Mouse (Mus musculus) liver, embryonic 15.5 days (tissue): Measurements from ENCODE around the gene Pnpla1. TPM values are rescaled to one million over a fixed set of nuclear protein-coding genes. Genes with fewer than 3 reads are reported as not detected.
A peak's percentile ranks its signal among the peaks of the same experiment; 100 is the strongest.
"Not testable (repeated sequence)": the region's sequence is repeated elsewhere in the genome, so short reads cannot be mapped to it uniquely, and the experiment has no call there.

ENCODE experiments used
- ATAC-seq: fragments of 200-750 bp; cut with Nextera tagmentation; 2 replicates; pipeline ENCODE4 v1.8.0; 2017; ENCODE audit warnings: moderate number of reproducible peaks, mild to moderate bottlenecking, moderate library complexity; ENCODE audit not compliant: insufficient read depth
- H3K27ac ChIP-seq: fragments of 300-500 bp; sonication (generic); replicated peaks from 2 replicates; pipeline ENCODE4 v1.5.1; 2015; ENCODE audit warnings: mild to moderate bottlenecking, inconsistent platforms
- H3K27me3 ChIP-seq: fragments of 300-500 bp; sonication (generic); 2 replicates; pipeline ENCODE4 v1.6.1; 2015; ENCODE audit warnings: mild to moderate bottlenecking, inconsistent platforms
- H3K36me3 ChIP-seq: fragments of 300-500 bp; sonication (generic); replicated peaks from 2 replicates; pipeline ENCODE4 v1.6.1; 2015; ENCODE audit warnings: moderate library complexity, mild to moderate bottlenecking, inconsistent platforms
- H3K4me1 ChIP-seq: fragments of 300-500 bp; sonication (generic); replicated peaks from 2 replicates; pipeline ENCODE4 v1.6.1; 2015; ENCODE audit warnings: inconsistent platforms
- H3K4me2 ChIP-seq: fragments of 300-500 bp; sonication (generic); 2 replicates; pipeline ENCODE4 v1.6.1; 2015; ENCODE audit warnings: moderate library complexity, mild to moderate bottlenecking, inconsistent platforms
- H3K4me3 ChIP-seq: fragments of 300-500 bp; sonication (generic); replicated peaks from 2 replicates; pipeline ENCODE4 v1.5.1; 2015; ENCODE audit warnings: mild to moderate bottlenecking, inconsistent platforms
- H3K9ac ChIP-seq: fragments of 300-500 bp; sonication (generic); 2 replicates; pipeline ENCODE4 v1.6.1; 2015; ENCODE audit warnings: moderate library complexity, mild to moderate bottlenecking, inconsistent platforms
- H3K9me3 ChIP-seq: fragments of 300-500 bp; sonication (generic); replicated peaks from 2 replicates; pipeline ENCODE4 v1.6.1; 2016; ENCODE audit warnings: inconsistent platforms
- WGBS: fragments of 180-500 bp; shearing (Covaris S2); methylation state at CpG from one replicate; pipeline ENCODE4 v1.1.7; 2015; ENCODE audit warnings: mixed read lengths; ENCODE audit not compliant: insufficient replicate concordance; 5-methylcytosine and 5-hydroxymethylcytosine counted together
- polyA plus RNA-seq: library from polyadenylated mRNA; unstranded; fragments of >200 nt; fragmentation: Nextera tagmentation; extraction: Ambion mirVana; gene quantifications from 2 replicates; pipeline ENCODE4 v1.2.1, GENCODE M21; 2015

Gene Pnpla1
- 0.06 and 0.13 TPM in 2 replicates for polyA plus RNA-seq

GRCm38 (mm10) chr17:28858205-28858604, at the start of gene Pnpla1:
Gene Pnpla1 (plus strand): TSS chr17:28858411.
- Histone ChIP-seq H3K27ac (no peak within 1 kb of the TSS), H3K9ac (no peak within 1 kb of the TSS), H3K4me3 (no peak within 1 kb of the TSS), H3K4me1 (peaks cover 6% of the 10 kb centered on the region; the same call in 1 of the 2 replicates), H3K4me2 (no peak within 1 kb of the TSS), H3K9me3 (no peaks in the 10 kb centered on the region), H3K27me3 (peaks cover 10% of the 10 kb centered on the region; the same call in 1 of the 2 replicates), H3K36me3 (no peaks in the 10 kb centered on the region)
- WGBS, result 36% methylated on average over 12 of the region's 12 CpGs
- ATAC-seq, result no peak

DNA sequence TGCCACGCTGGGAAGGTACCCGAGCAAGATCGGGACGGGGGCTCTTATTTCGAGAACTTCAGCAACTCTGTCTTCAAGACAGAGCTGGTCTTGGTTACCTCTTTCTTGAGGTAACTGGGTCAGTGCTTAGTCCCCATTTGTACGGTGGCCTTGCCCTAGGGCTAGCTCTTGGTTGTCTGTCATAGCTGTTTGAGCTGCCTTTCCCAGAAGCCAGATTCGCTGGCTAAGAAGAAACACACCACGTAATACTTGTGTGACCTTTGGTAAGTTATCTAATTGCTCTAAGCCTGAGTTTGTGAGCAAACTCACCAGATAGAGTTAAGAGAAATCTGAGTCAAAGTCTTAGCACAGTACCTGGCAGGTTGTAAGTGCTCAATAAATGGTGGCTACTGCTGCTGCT, 49.5 kb upstream of the Pnpla1 start:
- no peak for ATAC-seq
- Histone ChIP-seq H3K9me3 (no peaks in the 10 kb centered on the region), H3K27ac (peak overlapping the region; percentile 88), H3K4me1 (peaks cover 87% of the 10 kb centered on the region), H3K4me2 (peak overlapping the region; percentile 59), H3K36me3 (peaks cover 97% of the 10 kb centered on the region), H3K4me3 (peak overlapping the region; percentile 25), H3K27me3 (no peaks in the 10 kb centered on the region), H3K9ac (peak overlapping the region; percentile 37)
- WGBS, result 77% methylated on average over 8 of the region's 8 CpGs

DNA sequence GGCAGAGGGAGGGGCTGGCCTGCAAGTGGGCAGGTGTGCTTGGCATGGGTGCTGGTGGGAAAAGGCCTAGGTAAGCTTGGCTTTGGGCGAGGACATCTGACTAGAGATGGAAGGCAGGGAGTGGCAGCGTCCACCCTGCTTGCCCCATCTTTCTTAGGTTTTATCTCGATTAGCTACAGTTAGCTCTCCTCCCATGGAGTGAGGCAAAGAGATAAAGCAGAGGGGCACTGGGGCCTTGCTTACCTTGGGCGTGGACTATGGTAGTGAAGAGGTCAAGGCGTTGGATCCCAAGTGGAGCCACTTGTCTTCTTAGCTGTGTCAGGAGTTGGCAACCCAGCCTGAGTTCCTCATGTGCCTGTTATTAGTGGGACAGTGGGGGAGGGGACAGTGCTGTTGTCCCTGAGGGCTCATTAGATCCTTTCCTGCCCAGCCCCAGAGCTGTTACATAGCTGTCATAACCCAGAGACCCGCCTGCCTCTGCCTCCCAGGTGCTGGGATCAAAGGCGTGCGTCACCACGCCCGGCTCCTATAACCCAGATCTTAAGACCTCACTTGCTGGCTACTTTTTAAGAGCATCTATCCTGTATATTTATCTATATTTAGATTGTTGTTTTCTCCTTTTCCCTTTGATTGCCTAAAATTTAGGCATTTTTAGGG, 48.9 kb upstream of the Pnpla1 start:
- no peaks in the 10 kb centered on the region for H3K27me3 ChIP-seq
- ATAC-seq, result peak; percentile 98
- H3K9ac ChIP-seq, result peak overlapping the region; percentile 37
- peak overlapping the region; percentile 59 for H3K4me2 ChIP-seq
- WGBS, result 38% methylated on average over 10 of the region's 10 CpGs
- no peaks in the 10 kb centered on the region for H3K9me3 ChIP-seq
- H3K27ac ChIP-seq, result peak overlapping the region; percentile 88
- peaks cover 97% of the 10 kb centered on the region for H3K36me3 ChIP-seq
- H3K4me3 ChIP-seq, result peak overlapping the region; percentile 25
- peaks cover 84% of the 10 kb centered on the region for H3K4me1 ChIP-seq

- Histone ChIP-seq H3K4me3 (no peak overlapping the region), H3K9me3 (no peaks in the 10 kb centered on the region), H3K27me3 (no peaks in the 10 kb centered on the region), H3K9ac (no peak overlapping the region), H3K36me3 (peaks cover 97% of the 10 kb centered on the region), H3K27ac (peak overlapping the region; percentile 45), H3K4me1 (peaks cover 73% of the 10 kb centered on the region), H3K4me2 (no peak overlapping the region)
- WGBS, result 75% methylated on average over 10 of the region's 10 CpGs
- ATAC-seq, result no peak
These were observed 45.9 kb upstream of the Pnpla1 start for GRCm38 (mm10) chr17:28812345-28812744.

DNA sequence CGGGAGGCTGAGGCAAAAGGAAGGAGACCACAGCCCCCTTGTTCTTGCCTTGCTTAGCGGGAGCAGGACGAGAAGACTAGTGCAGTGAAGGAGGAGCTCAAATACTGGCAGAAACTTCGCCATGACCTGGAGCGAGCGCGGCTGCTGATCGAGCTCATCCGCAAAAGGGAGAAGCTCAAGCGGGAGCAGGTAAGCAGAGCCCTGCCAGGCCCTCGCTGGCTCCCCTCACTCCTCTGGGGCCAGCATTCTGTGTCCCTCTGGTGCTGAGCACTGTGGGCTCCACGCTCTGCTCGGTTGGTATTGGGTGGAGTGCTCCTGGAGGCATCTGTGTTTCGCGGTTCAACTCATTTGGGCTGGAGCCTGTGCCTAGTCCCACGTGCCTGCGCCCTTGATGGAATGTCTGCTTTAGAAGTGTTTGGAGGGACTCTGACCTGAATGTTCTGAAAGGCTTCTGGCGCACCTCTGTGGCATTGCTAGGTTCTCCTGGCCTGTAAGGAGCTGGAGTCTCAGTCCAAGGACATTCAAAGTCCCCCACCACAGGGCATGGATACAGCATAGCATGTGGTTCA, 43.6 kb upstream of the Pnpla1 start:
- no peaks in the 10 kb centered on the region for H3K9me3 ChIP-seq
- H3K27me3 ChIP-seq, result no peaks in the 10 kb centered on the region
- peaks cover 100% of the 10 kb centered on the region for H3K36me3 ChIP-seq
- WGBS, result 90% methylated on average over 18 of the region's 18 CpGs
- H3K4me1 ChIP-seq, result peaks cover 57% of the 10 kb centered on the region
- H3K4me3 ChIP-seq, result no peak overlapping the region
- no peak overlapping the region for H3K9ac ChIP-seq
- no peak overlapping the region; the same call in 1 of the 2 replicates for H3K27ac ChIP-seq
- no peak for ATAC-seq
- H3K4me2 ChIP-seq, result no peak overlapping the region

DNA sequence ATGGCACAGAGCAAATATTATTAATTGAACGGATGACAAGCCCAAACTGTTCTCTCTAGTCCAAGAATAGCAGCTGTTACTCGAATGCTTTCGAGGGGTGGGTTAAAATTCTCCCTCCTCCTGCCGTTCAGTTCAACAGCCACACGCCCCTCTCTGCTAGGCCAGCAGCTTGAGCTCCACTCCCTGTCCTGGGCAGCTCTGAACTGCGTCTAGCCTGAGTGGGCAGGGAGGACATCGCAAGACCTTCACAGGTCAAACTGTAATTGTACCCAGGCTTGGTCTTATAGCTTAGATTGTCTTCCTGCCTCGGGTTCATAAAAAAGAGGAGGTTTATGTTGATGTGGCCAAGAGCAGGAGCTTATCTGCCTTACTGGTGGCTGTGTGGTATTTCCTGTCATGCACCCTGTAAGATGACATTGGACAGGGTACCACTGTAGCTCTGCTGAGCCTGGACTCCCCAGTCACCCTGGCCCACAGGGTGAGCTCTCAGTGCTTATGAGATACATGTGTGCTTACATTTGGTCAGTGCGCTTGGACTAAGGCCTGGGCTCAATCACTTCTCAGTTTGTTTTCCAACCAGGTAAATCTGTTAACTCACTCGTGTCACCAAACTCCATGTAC, 42.7 kb upstream of the Pnpla1 start:
- H3K4me1 ChIP-seq, result peaks cover 49% of the 10 kb centered on the region
- H3K9ac ChIP-seq, result no peak overlapping the region
- no peak overlapping the region for H3K4me3 ChIP-seq
- no peaks in the 10 kb centered on the region for H3K27me3 ChIP-seq
- 67% methylated on average over 10 of the region's 10 CpGs for WGBS
- no peak for ATAC-seq
- no peak overlapping the region for H3K4me2 ChIP-seq
- H3K36me3 ChIP-seq, result peaks cover 100% of the 10 kb centered on the region
- peak overlapping the region; percentile 38; the same call in 1 of the 2 replicates for H3K27ac ChIP-seq
- no peaks in the 10 kb centered on the region for H3K9me3 ChIP-seq

GRCm38 (mm10) chr17:28816326-28816725, 41.9 kb upstream of the Pnpla1 start:
- 86% methylated on average over 10 of the region's 10 CpGs for whole genome bisulfite sequencing
- ATAC-seq, H3K27me3 ChIP-seq, H3K4me2 ChIP-seq, H3K27ac ChIP-seq, H3K9ac ChIP-seq, H3K9me3 ChIP-seq, H3K4me3 ChIP-seq: not testable (repeated sequence)
- Histone ChIP-seq H3K4me1 (peaks cover 49% of the 10 kb centered on the region), H3K36me3 (peaks cover 100% of the 10 kb centered on the region)

GRCm38 (mm10) chr17:28816875-28817811, 41.1 kb upstream of the Pnpla1 start:
- Histone ChIP-seq H3K27me3 (no peaks in the 10 kb centered on the region), H3K9ac (no peak overlapping the region), H3K4me1 (peaks cover 54% of the 10 kb centered on the region), H3K4me2 (no peak overlapping the region), H3K4me3 (no peak overlapping the region), H3K27ac (no peak overlapping the region), H3K9me3 (no peaks in the 10 kb centered on the region), H3K36me3 (peaks cover 100% of the 10 kb centered on the region)
- 92% methylated on average over 25 of the region's 25 CpGs for WGBS
- no peak for ATAC-seq

DNA sequence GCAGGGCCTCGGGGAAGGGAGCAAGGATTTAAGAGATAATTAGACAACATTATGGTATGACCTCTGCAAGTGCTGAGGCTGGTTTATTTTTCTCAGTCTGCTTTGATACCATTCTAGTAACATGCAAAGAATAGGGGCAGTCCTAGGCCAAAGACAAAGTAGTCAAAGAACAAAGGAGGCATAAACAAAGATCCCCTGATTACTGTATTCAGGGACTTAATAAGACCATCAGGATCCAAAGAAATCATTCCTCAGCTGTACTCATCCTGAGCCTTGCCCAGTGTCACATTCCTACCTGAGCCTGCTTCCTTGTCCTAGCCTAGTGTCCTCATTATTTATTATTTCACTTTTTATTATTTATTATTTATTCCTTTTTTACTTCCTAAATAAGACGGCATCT, 38.0 kb upstream of the Pnpla1 start:
- H3K36me3 ChIP-seq, result peaks cover 100% of the 10 kb centered on the region
- WGBS, result 76% methylated on average over 2 of the region's 2 CpGs
- H3K9me3 ChIP-seq, result no peaks in the 10 kb centered on the region
- H3K4me1 ChIP-seq, result peaks cover 63% of the 10 kb centered on the region
- peak overlapping the region; percentile 19 for H3K27ac ChIP-seq
- H3K27me3 ChIP-seq, result no peaks in the 10 kb centered on the region
- no peak overlapping the region for H3K4me3 ChIP-seq
- H3K9ac ChIP-seq, result no peak overlapping the region
- H3K4me2 ChIP-seq, result no peak overlapping the region
- ATAC-seq, result no peak

- H3K9ac ChIP-seq, result peak overlapping the region; percentile 69
- peak; percentile 99 for ATAC-seq
- no peaks in the 10 kb centered on the region for H3K9me3 ChIP-seq
- peak overlapping the region; percentile 59 for H3K4me3 ChIP-seq
- H3K27me3 ChIP-seq, result no peaks in the 10 kb centered on the region
- peak overlapping the region; percentile 80 for H3K4me2 ChIP-seq
- peaks cover 82% of the 10 kb centered on the region for H3K4me1 ChIP-seq
- 47% methylated on average over 13 of the region's 13 CpGs for WGBS
- peak overlapping the region; percentile 99 for H3K27ac ChIP-seq
- H3K36me3 ChIP-seq, result peaks cover 100% of the 10 kb centered on the region
These were observed 35.0 kb upstream of the Pnpla1 start for GRCm38 (mm10) chr17:28823004-28823745.
